Mouse (Mus musculus) liver, embryonic 14.5 days (tissue): ENCODE results near the gene Ccdc34. TPM values are rescaled to one million over a fixed set of nuclear protein-coding genes. Genes with fewer than 3 reads are reported as not detected.
A peak's percentile ranks its signal among the peaks of the same experiment; 100 is the strongest.

Experiments
- ATAC-seq: fragments of 200-750 bp; cut with Nextera tagmentation; 2 replicates; pipeline ENCODE4 v1.8.0; 2017; ENCODE audit warnings: moderate number of reproducible peaks, mild to moderate bottlenecking, moderate library complexity; ENCODE audit not compliant: insufficient read depth
- DNase-seq, 3 experiments: peaks; one replicate each; pipeline ENCODE4 v3.0.0-alpha.2; 2012 to 2013; ENCODE audit warnings: low read depth in 3 of 3, low spot score in 3 of 3
- H3K27ac ChIP-seq: fragments of 300-500 bp; sonication (generic); 2 replicates; pipeline ENCODE4 v1.5.1; 2014; ENCODE audit warnings: moderate library complexity, mild to moderate bottlenecking, control low read depth, inconsistent platforms
- H3K27me3 ChIP-seq: fragments of 300-500 bp; sonication (generic); 2 replicates; pipeline ENCODE4 v1.6.1; 2014; ENCODE audit warnings: mild to moderate bottlenecking, low read length, moderate library complexity; ENCODE audit not compliant: control insufficient read depth, insufficient read depth
- H3K36me3 ChIP-seq: fragments of 300-500 bp; sonication (generic); replicated peaks from 2 replicates; pipeline ENCODE4 v1.6.1; 2014; ENCODE audit warnings: low read depth; ENCODE audit not compliant: control insufficient read depth, insufficient read depth
- H3K4me1 ChIP-seq, 2 experiments: fragments of 200-500 bp in 1 of 2; fragments of 300-500 bp in 1 of 2; sonication (generic) in 1 of 2; replicated peaks; 2 replicates each; pipeline ENCODE4 v1.6.1; 2012 to 2014; ENCODE audit warnings: antibody characterized with exemption in 1 of 2, inconsistent platforms in 1 of 2, low read length in 1 of 2; ENCODE audit not compliant: control insufficient read depth in 2 of 2, insufficient read depth in 2 of 2
- H3K4me2 ChIP-seq: fragments of 300-500 bp; sonication (generic); 2 replicates; pipeline ENCODE4 v1.6.1; 2014; ENCODE audit warnings: low read depth, mild to moderate bottlenecking, control low read depth, moderate library complexity
- H3K4me3 ChIP-seq, 2 experiments: fragments of 200-500 bp in 1 of 2; fragments of 300-500 bp in 1 of 2; sonication (generic) in 1 of 2; 2 replicates each; pipeline ENCODE4 v1.5.1; 2012 to 2014; ENCODE audit warnings: low read depth in 2 of 2, low read length in 2 of 2, mild to moderate bottlenecking in 2 of 2, control low read depth in 1 of 2, inconsistent platforms in 1 of 2, moderate library complexity in 1 of 2; ENCODE audit not compliant: insufficient read depth in 1 of 2
- H3K9ac ChIP-seq: fragments of 300-500 bp; sonication (generic); replicated peaks from 2 replicates; pipeline ENCODE4 v1.6.1; 2014; ENCODE audit warnings: mild to moderate bottlenecking, control low read depth, moderate library complexity
- H3K9me3 ChIP-seq: fragments of 300-500 bp; sonication (generic); 2 replicates; pipeline ENCODE4 v1.6.1; 2016; ENCODE audit warnings: low read length, mixed read lengths; ENCODE audit not compliant: control insufficient read depth
- CTCF ChIP-seq: IDR thresholded peaks from 2 replicates; pipeline ENCODE4 v1.5.1; 2016; ENCODE audit warnings: antibody characterized with exemption, low read depth, control low read depth
- EP300 ChIP-seq: IDR thresholded peaks from 2 replicates; pipeline ENCODE4 v1.6.1; 2016; ENCODE audit warnings: antibody characterized with exemption, low read depth
- WGBS: fragments of 180-500 bp; shearing (Covaris S2); extraction: QIAGEN DNeasy Blood & Tissue Kit; methylation state at CpG from one replicate; pipeline ENCODE4 v1.1.7; 2014; ENCODE audit not compliant: insufficient replicate concordance; 5-methylcytosine and 5-hydroxymethylcytosine counted together
- polyA plus RNA-seq, 2 experiments: library from polyadenylated mRNA; depleted of rRNA in 1 of 2; stranded (reverse) in 1 of 2; unstranded in 1 of 2; fragments of >200 nt; fragmentation: Nextera tagmentation in 1 of 2; extraction: Ambion mirVana in 1 of 2; gene quantifications; 2 replicates each; pipeline versions ENCODE4 v1.2.1 to v1.2.3; 2012 to 2014

Ccdc34 gene
- polyA plus RNA-seq, 2 experiments = 19.6 to 22.8 TPM

- H3K27ac ChIP-seq = no peak overlapping the region
- ATAC-seq = no peak
- WGBS = 62% methylated on average over 6 of the region's 6 CpGs
- no peak overlapping the region for H3K4me3 ChIP-seq
- no peaks in the 10 kb centered on the region for H3K36me3 ChIP-seq
- H3K9ac ChIP-seq = no peak overlapping the region
- no peak for DNase-seq
- H3K9me3 ChIP-seq = no peaks in the 10 kb centered on the region
- H3K4me1 ChIP-seq = peaks cover 0 to 4% of the 10 kb centered on the region in 2 experiments; a peak in 2 of 4 replicates
- H3K4me2 ChIP-seq = no peak overlapping the region
- no peaks in the 10 kb centered on the region for H3K27me3 ChIP-seq
- TF ChIP-seq EP300 = no peak
- no peak for TF ChIP-seq CTCF
Measured at GRCm38 (mm10) chr2:110073023-110073422, 55.4 kb downstream of the Ccdc34 start.

- no peak overlapping the region for H3K4me3 ChIP-seq
- H3K4me1 ChIP-seq = peaks cover 0 to 4% of the 10 kb centered on the region in 2 experiments; a peak in 2 of 4 replicates
- TF ChIP-seq CTCF = no peak
- no peak for TF ChIP-seq EP300
- ATAC-seq (no peak), DNase-seq (no peak)
- H3K9ac ChIP-seq = no peak overlapping the region
- H3K4me2 ChIP-seq = no peak overlapping the region
- no peaks in the 10 kb centered on the region for H3K27me3 ChIP-seq
- no peak overlapping the region for H3K27ac ChIP-seq
- no peaks in the 10 kb centered on the region for H3K36me3 ChIP-seq
- WGBS = 69% methylated on average over 6 of the region's 6 CpGs
- H3K9me3 ChIP-seq = no peaks in the 10 kb centered on the region
Measured at GRCm38 (mm10) chr2:110074646-110075452, 57.2 kb downstream of the Ccdc34 start.

- WGBS = 13% methylated on average over 2 of the region's 2 CpGs
- no peaks in the 10 kb centered on the region for H3K9me3 ChIP-seq
- TF ChIP-seq CTCF (no peak), EP300 (no peak)
- no peak overlapping the region for H3K4me3 ChIP-seq
- ATAC-seq (peak; percentile 62), DNase-seq (peak in 1 of 3 experiments; percentile 4)
- no peak overlapping the region for H3K9ac ChIP-seq
- H3K27ac ChIP-seq = no peak overlapping the region
- H3K4me2 ChIP-seq = no peak overlapping the region
- H3K36me3 ChIP-seq = no peaks in the 10 kb centered on the region
- H3K4me1 ChIP-seq = peaks cover 0 to 4% of the 10 kb centered on the region in 2 experiments; a peak in 2 of 4 replicates
- H3K27me3 ChIP-seq = no peaks in the 10 kb centered on the region
Measured at GRCm38 (mm10) chr2:110077240-110077639, 59.6 kb downstream of the Ccdc34 start.

GRCm38 (mm10) chr2:110077655-110078054 is 60.0 kb downstream of the Ccdc34 start:
- no peak for ATAC-seq
- no peak overlapping the region for H3K27ac ChIP-seq
- no peak overlapping the region for H3K4me2 ChIP-seq
- 63% methylated on average over 2 of the region's 2 CpGs for WGBS
- H3K4me3 ChIP-seq = no peak overlapping the region
- no peaks in the 10 kb centered on the region for H3K27me3 ChIP-seq
- no peak for DNase-seq
- H3K4me1 ChIP-seq = peaks cover 0 to 4% of the 10 kb centered on the region in 2 experiments; a peak in 2 of 4 replicates
- H3K9me3 ChIP-seq = no peaks in the 10 kb centered on the region
- no peaks in the 10 kb centered on the region for H3K36me3 ChIP-seq
- TF ChIP-seq EP300 = no peak
- no peak for TF ChIP-seq CTCF
- H3K9ac ChIP-seq = no peak overlapping the region

- Histone ChIP-seq H3K9ac (no peak overlapping the region), H3K9me3 (no peaks in the 10 kb centered on the region), H3K4me1 (peaks cover 0 to 4% of the 10 kb centered on the region in 2 experiments; a peak in 2 of 4 replicates), H3K4me2 (no peak overlapping the region), H3K27ac (no peak overlapping the region), H3K4me3 (no peak overlapping the region), H3K27me3 (no peaks in the 10 kb centered on the region), H3K36me3 (no peaks in the 10 kb centered on the region)
- TF ChIP-seq EP300 = no peak
- TF ChIP-seq CTCF = no peak
- DNase-seq = no peak
- 18% methylated on average over 6 of the region's 6 CpGs for WGBS
- ATAC-seq = no peak
Measured at GRCm38 (mm10) chr2:110080532-110080931, 62.9 kb downstream of the Ccdc34 start.
